Mouse (Mus musculus) neural tube, embryonic 11.5 days (tissue): ENCODE results near the gene Pex6. TPM values are rescaled to one million over a fixed set of nuclear protein-coding genes. Genes with fewer than 3 reads are reported as not detected.
A peak's percentile ranks its signal among the peaks of the same experiment; 100 is the strongest.

Experiments used
- ATAC-seq: fragments of 200-750 bp; cut with Nextera tagmentation; 2 replicates; pipeline ENCODE4 v1.8.0; 2017; ENCODE audit warnings: moderate number of reproducible peaks, mild to moderate bottlenecking, moderate TSS enrichment, moderate library complexity; ENCODE audit not compliant: insufficient read depth, low FRiP score, low TSS enrichment
- DNase-seq: peaks from one replicate; pipeline ENCODE4 v3.0.0-alpha.2; 2015; ENCODE audit warnings: low spot score
- H3K27ac ChIP-seq: fragments of 300-500 bp; sonication (generic); 2 replicates; pipeline ENCODE4 v1.5.1; 2014; ENCODE audit warnings: low read depth, mild to moderate bottlenecking, low read length
- H3K27me3 ChIP-seq: fragments of 300-500 bp; sonication (generic); 2 replicates; pipeline ENCODE4 v1.6.1; 2014; ENCODE audit warnings: mild to moderate bottlenecking, low read length, mixed read lengths; ENCODE audit not compliant: control insufficient read depth, insufficient read depth
- H3K36me3 ChIP-seq: fragments of 300-500 bp; sonication (generic); 2 replicates; pipeline ENCODE4 v1.6.1; 2014; ENCODE audit warnings: mild to moderate bottlenecking, low read length, moderate library complexity, mixed read lengths; ENCODE audit not compliant: control insufficient read depth, insufficient read depth
- H3K4me1 ChIP-seq: fragments of 300-500 bp; sonication (generic); 2 replicates; pipeline ENCODE4 v1.6.1; 2014; ENCODE audit warnings: low read length, mixed read lengths; ENCODE audit not compliant: control insufficient read depth, insufficient read depth
- H3K4me2 ChIP-seq: fragments of 300-500 bp; sonication (generic); 2 replicates; pipeline ENCODE4 v1.6.1; 2014; ENCODE audit warnings: low read depth, mild to moderate bottlenecking, moderate library complexity
- H3K4me3 ChIP-seq: fragments of 300-500 bp; sonication (generic); 2 replicates; pipeline ENCODE4 v1.5.1; 2014; ENCODE audit warnings: low read depth, low read length
- H3K9ac ChIP-seq: fragments of 300-500 bp; sonication (generic); 2 replicates; pipeline ENCODE4 v1.6.1; 2014; ENCODE audit warnings: mild to moderate bottlenecking, low read length
- H3K9me3 ChIP-seq: fragments of 300-500 bp; sonication (generic); 2 replicates; pipeline ENCODE4 v1.6.1; 2016; ENCODE audit warnings: low read length; ENCODE audit not compliant: control insufficient read depth
- WGBS: fragments of 180-500 bp; shearing (Covaris S2); extraction: QIAGEN DNeasy Blood & Tissue Kit; methylation state at CpG from one replicate; pipeline ENCODE4 v1.1.7; 2014; 5-methylcytosine and 5-hydroxymethylcytosine counted together
- polyA plus RNA-seq: library from polyadenylated mRNA; unstranded; fragments of >200 nt; fragmentation: Nextera tagmentation; extraction: Ambion mirVana; gene quantifications from 2 replicates; pipeline ENCODE4 v1.2.1, GENCODE M21; 2014

Gene Pex6
- polyA plus RNA-seq, 1 experiment from 2014 or later, result 21.5 TPM

GRCm38 (mm10) chr17:46678911-46679310, 32.4 kb upstream of the Pex6 start:
- H3K9ac ChIP-seq, result no peak overlapping the region
- H3K36me3 ChIP-seq, result peaks cover 18% of the 10 kb centered on the region
- DNase-seq, result no peak
- peaks cover 8% of the 10 kb centered on the region for H3K4me1 ChIP-seq
- no peaks in the 10 kb centered on the region for H3K9me3 ChIP-seq
- no peak overlapping the region for H3K27ac ChIP-seq
- peak overlapping the region; percentile 69; the same call in 1 of the 2 replicates for H3K4me2 ChIP-seq
- ATAC-seq, result no peak
- H3K27me3 ChIP-seq, result no peaks in the 10 kb centered on the region
- 74% methylated on average over 9 of the region's 9 CpGs for WGBS
- no peak overlapping the region for H3K4me3 ChIP-seq

GRCm38 (mm10) chr17:46679843-46680759, 31.2 kb upstream of the Pex6 start:
- peaks cover 24% of the 10 kb centered on the region for H3K36me3 ChIP-seq
- DNase-seq, result peak; percentile 64

GRCm38 (mm10) chr17:46680760-46681373, 30.4 kb upstream of the Pex6 start, which contains the start of gene Klhdc3:
Gene Klhdc3, minus strand, starts transcription at chr17:46680914.
- H3K36me3 ChIP-seq, result peaks cover 27% of the 10 kb centered on the region
- under 1% methylated on average over 47 of the region's 49 CpGs for WGBS
- H3K9ac ChIP-seq, result peak within 1 kb of the TSS; percentile 62
- H3K4me1 ChIP-seq, result peaks cover 8% of the 10 kb centered on the region
- ATAC-seq (peak; percentile 95), DNase-seq (peak; percentile 100)
- H3K27ac ChIP-seq, result peak within 1 kb of the TSS; percentile 73
- peak within 1 kb of the TSS; percentile 87 for H3K4me2 ChIP-seq
- no peaks in the 10 kb centered on the region for H3K9me3 ChIP-seq
- no peaks in the 10 kb centered on the region for H3K27me3 ChIP-seq
- H3K4me3 ChIP-seq, result peak within 1 kb of the TSS; percentile 58

More at GRCm38 (mm10) chr17:46679843-46680759, 31.2 kb upstream of the Pex6 start:
- Histone ChIP-seq H3K9ac (peak overlapping the region; percentile 62), H3K4me2 (peak overlapping the region; percentile 69), H3K4me1 (peaks cover 8% of the 10 kb centered on the region), H3K9me3 (no peaks in the 10 kb centered on the region), H3K27me3 (no peaks in the 10 kb centered on the region), H3K27ac (peak overlapping the region; percentile 73), H3K4me3 (peak overlapping the region; percentile 58)
- WGBS, result 2% methylated on average over 34 of the region's 34 CpGs
- ATAC-seq, result peak; percentile 4

- peak overlapping the region; percentile 87 for H3K4me2 ChIP-seq
Observed at GRCm38 (mm10) chr17:46681466-46682118, 29.7 kb upstream of the Pex6 start.

GRCm38 (mm10) chr17:46682654-46683389, 28.4 kb upstream of the Pex6 start:
- Histone ChIP-seq H3K27ac (no peak overlapping the region), H3K4me3 (no peak overlapping the region), H3K9ac (no peak overlapping the region), H3K4me1 (peaks cover 8% of the 10 kb centered on the region), H3K27me3 (no peaks in the 10 kb centered on the region), H3K36me3 (peaks cover 31% of the 10 kb centered on the region), H3K4me2 (no peak overlapping the region), H3K9me3 (no peaks in the 10 kb centered on the region)
- DNase-seq, result no peak
- 83% methylated on average over 16 of the region's 16 CpGs for WGBS
- ATAC-seq, result no peak

More at GRCm38 (mm10) chr17:46681466-46682118, 29.7 kb upstream of the Pex6 start:
- H3K27ac ChIP-seq, result no peak overlapping the region
- peak overlapping the region; percentile 58 for H3K4me3 ChIP-seq
- 30% methylated on average over 12 of the region's 12 CpGs for WGBS
- peaks cover 8% of the 10 kb centered on the region for H3K4me1 ChIP-seq
- no peaks in the 10 kb centered on the region for H3K27me3 ChIP-seq
- ATAC-seq (no peak), DNase-seq (no peak)
- peaks cover 26% of the 10 kb centered on the region for H3K36me3 ChIP-seq
- H3K9ac ChIP-seq, result peak overlapping the region; percentile 43; the same call in 1 of the 2 replicates
- H3K9me3 ChIP-seq, result no peaks in the 10 kb centered on the region

- 95% methylated on average over 6 of the region's 6 CpGs for WGBS
- Histone ChIP-seq H3K4me2 (no peak overlapping the region), H3K9me3 (no peaks in the 10 kb centered on the region), H3K9ac (no peak overlapping the region), H3K4me3 (no peak overlapping the region), H3K36me3 (peaks cover 33% of the 10 kb centered on the region), H3K27ac (no peak overlapping the region), H3K4me1 (peaks cover 8% of the 10 kb centered on the region), H3K27me3 (no peaks in the 10 kb centered on the region)
- DNase-seq (no peak), ATAC-seq (no peak)
Observed at GRCm38 (mm10) chr17:46685913-46686312, 25.4 kb upstream of the Pex6 start.

GRCm38 (mm10) chr17:46690665-46691064, 20.6 kb upstream of the Pex6 start:
- no peak for ATAC-seq
- no peak overlapping the region for H3K4me3 ChIP-seq
- WGBS, result 94% methylated on average over 12 of the region's 12 CpGs
- no peak overlapping the region for H3K9ac ChIP-seq
- DNase-seq, result no peak
- H3K4me2 ChIP-seq, result no peak overlapping the region
- H3K9me3 ChIP-seq, result no peaks in the 10 kb centered on the region
- H3K4me1 ChIP-seq, result no peaks in the 10 kb centered on the region
- H3K27me3 ChIP-seq, result no peaks in the 10 kb centered on the region
- no peak overlapping the region for H3K27ac ChIP-seq
- H3K36me3 ChIP-seq, result peaks cover 20% of the 10 kb centered on the region

GRCm38 (mm10) chr17:46691390-46691789, 19.9 kb upstream of the Pex6 start:
- H3K4me2 ChIP-seq, result no peak overlapping the region
- no peaks in the 10 kb centered on the region for H3K4me1 ChIP-seq
- no peak overlapping the region for H3K9ac ChIP-seq
- H3K27me3 ChIP-seq, result no peaks in the 10 kb centered on the region
- WGBS, result 91% methylated on average over 2 of the region's 2 CpGs
- no peak for ATAC-seq
- H3K9me3 ChIP-seq, result no peaks in the 10 kb centered on the region
- DNase-seq, result no peak
- H3K27ac ChIP-seq, result no peak overlapping the region
- no peak overlapping the region for H3K4me3 ChIP-seq
- H3K36me3 ChIP-seq, result peaks cover 13% of the 10 kb centered on the region
